Mouse (Mus musculus): ENCODE results near the gene Sltm.
"Not testable (repeated sequence)": the region's sequence is repeated elsewhere in the genome, so short reads cannot be mapped to it uniquely, and the experiment has no call there.

Sltm gene

GRCm38 (mm10) chr9:70551524-70551923 lies 9.0 kb downstream of the Sltm start:
- DNase-seq (ENCODE audit: low spot score) = no peak

- not testable (repeated sequence) for DNase-seq (ENCODE audit: low spot score)
Observed at GRCm38 (mm10) chr9:70552233-70552632, 9.7 kb downstream of the Sltm start.

- no peak for DNase-seq (ENCODE audit: low spot score)
Observed at GRCm38 (mm10) chr9:70555431-70555830, 12.9 kb downstream of the Sltm start.

GRCm38 (mm10) chr9:70556796-70557195 lies 14.2 kb downstream of the Sltm start:
- DNase-seq (ENCODE audit: low spot score) = no peak

DNA sequence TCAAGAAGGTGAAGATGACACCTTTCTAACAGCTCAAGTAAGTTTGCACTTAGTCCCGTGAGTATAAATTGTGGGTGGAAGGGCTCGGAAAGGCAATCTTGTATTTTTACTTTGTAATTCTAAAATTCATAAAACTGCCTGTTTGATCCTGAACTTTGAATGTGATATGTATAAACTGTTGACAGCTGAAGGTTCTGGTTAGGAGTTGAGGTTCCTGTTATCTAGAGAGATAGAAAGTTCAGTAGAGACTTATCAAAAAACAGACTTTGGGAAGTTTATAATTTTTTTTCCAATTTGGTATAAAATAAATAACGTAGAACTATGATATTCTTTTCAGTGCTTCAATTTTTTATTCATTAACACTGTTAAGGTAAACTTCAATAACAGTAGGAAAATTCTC lies 20.3 kb downstream of the Sltm start:
- DNase-seq (ENCODE audit: low spot score) = no peak

- no peak for DNase-seq (ENCODE audit: low spot score)
Observed at GRCm38 (mm10) chr9:70567651-70568050, 25.1 kb downstream of the Sltm start.

DNA sequence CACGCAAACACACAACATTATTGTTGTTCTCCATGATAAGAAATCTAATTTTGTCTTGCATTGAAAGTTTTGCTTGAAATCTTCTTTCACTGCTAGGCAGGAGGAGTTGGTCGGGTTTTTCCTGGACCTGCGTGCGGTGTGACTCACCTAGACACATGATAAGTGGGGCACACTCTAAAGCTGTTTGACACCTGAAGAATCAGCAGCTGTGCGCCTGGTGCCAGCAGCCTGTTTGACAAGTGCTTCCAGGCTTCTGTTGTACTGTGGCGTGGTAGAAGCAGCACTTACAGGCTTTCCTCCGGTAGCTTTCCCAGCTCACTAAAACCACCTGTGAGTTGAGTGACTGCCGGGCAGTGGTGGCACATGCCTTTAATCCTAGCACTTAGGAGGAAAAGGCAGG lies 27.8 kb downstream of the Sltm start:
- peak; percentile 21 for DNase-seq (ENCODE audit: low spot score)

- DNase-seq (ENCODE audit: low spot score) = no peak
Observed at GRCm38 (mm10) chr9:70578123-70578522, 35.6 kb downstream of the Sltm start.

DNA sequence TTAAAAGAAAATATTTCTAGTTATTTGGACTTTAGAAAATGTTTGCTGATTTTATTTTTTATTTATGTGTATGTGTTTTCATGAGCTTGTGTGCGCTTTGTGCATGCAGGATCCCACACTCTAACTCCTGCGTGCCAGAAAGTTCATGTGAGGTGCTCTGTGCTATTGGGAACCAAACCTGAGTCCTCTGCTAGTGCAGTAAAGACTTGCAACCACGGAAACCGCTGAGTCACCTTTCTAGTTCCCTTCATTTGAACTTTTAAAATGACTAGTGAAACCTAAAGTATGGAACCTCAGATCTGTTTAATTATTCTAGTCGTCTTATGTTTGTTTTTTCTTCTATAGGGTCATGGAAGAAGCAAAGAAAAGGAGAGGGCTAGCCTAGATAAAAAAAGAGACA lies 38.4 kb downstream of the Sltm start:
- no peak for DNase-seq (ENCODE audit: low spot score)

- DNase-seq (ENCODE audit: low spot score) = no peak
Observed at GRCm38 (mm10) chr9:70584641-70585040, 42.1 kb downstream of the Sltm start.

- DNase-seq (ENCODE audit: low spot score) = no peak
Observed at GRCm38 (mm10) chr9:70585172-70585571, 42.6 kb downstream of the Sltm start.

GRCm38 (mm10) chr9:70587171-70587570 lies 44.6 kb downstream of the Sltm start:
- DNase-seq (ENCODE audit: low spot score) = no peak

DNA sequence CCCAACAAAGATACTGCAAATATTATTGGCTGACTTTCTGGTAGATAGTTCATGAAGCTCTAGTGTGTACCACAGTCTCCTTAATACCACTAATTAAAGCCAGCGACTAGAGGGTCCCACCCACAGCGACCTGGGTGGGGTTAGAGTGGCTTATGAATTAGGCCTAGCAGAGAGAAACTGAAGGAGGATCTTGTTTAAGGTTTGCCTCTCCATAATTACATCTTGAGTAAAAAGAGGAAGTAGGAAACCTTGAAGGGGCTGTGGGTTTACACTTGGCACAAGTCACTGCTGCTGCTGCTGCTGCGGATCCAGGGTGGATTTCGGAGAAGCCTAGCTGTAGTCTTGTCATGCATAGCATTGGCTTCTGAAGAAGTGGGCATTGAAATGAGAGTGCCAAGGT lies 48.2 kb downstream of the Sltm start:
- DNase-seq (ENCODE audit: low spot score) = no peak

DNA sequence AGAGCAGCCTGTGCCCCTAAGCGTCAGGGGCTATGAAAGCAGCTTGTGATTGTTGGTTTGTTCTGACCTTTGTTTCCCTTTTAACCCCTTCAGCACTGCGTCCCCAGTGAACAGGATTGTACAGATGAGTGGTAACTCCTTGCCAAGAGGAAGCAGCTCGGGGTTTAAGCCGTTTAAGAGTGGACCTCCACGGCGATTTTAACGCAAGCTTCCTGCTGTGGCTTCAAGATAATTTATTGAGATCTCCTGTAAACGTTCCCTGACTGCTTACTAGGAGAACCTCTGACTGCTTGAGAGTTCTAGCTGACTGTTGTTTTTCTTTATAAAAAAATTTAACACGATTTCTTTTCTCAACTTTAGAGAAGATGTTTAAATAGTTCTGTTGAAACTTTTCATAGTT lies 48.9 kb downstream of the Sltm start:
- DNase-seq (ENCODE audit: low spot score) = no peak

GRCm38 (mm10) chr9:70598271-70598670 lies 55.7 kb downstream of the Sltm start:
- no peak for DNase-seq (ENCODE audit: low spot score)

DNA sequence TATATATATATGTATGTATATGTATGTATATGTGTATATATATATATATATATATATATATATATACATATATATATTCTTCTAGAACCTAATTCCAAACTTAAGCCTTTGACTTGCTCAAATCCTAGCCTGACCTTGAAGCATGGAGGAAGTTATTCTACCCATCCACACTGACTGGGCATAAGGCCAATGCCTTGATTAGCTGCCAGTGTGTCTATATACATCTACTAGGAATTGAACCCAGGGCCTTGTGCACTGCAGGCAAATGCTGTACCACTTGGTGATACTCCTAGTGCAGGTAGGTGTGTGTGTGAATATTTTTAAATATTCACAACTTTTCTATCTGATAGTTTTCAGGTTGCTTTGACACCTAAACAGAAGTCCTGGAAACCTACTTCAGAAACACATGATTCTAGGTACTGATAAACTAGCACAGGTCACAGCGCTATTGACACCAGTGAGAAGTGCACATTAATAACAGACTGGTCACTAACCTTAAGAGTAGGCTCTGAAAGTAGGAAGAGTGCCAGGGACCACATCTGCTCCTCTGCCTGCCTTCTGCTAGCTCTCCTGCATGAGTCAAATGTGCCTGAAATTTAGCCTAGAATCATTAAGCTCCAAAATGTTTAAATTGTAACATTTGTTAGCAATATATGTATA lies 59.8 kb downstream of the Sltm start:
- DNase-seq (ENCODE audit: low spot score) = no peak

GRCm38 (mm10) chr9:70611026-70611673 lies 68.6 kb downstream of the Sltm start:
- DNase-seq (ENCODE audit: low spot score) = no peak

DNA sequence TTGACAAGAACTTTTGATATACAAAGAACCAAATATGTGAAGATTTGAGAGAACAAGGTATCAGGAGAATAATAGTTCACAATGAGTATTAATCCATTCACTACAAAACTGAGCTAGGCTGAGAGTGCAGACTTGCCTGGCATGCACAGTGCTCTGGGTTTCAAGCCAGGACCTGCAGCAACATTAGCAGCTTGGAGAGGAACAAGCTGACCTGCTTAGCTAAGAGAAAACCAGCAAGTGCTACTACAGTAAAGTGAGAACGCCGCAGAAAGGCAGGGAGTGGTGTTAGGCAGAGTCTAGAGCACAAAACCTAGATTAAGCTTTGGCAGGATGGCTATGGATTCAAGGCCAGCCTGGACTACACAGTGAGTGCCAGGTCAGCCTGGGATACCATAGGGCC lies 87.2 kb downstream of the Sltm start:
- peak; percentile 18 for DNase-seq (ENCODE audit: low spot score)

DNA sequence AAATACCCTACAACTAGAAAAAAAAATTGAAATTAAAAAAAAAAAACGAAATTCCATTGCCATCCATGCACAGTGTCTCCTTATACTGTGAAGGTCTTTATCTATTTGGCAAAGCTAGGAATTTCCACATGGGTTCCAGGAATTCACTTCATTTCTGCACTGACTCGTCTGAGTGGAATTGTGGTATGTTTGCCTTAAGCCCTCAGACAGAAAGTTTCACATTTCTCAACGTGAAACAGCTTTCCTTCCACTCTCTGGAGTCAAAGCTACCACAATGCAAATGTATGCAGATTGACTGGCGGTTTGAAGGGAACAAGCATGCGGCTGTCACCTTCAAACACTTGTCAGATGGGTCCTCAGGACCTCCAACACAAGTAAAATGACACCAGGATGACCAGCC lies 89.1 kb downstream of the Sltm start:
- no peak for DNase-seq (ENCODE audit: low spot score)

GRCm38 (mm10) chr9:70636748-70637147 lies 94.2 kb downstream of the Sltm start:
- DNase-seq (ENCODE audit: low spot score) = no peak
